Mouse (Mus musculus): ENCODE results near the gene Flrt2. TPM values are rescaled to one million over a fixed set of nuclear protein-coding genes. Genes with fewer than 3 reads are reported as not detected.
A peak's percentile ranks its signal among the peaks of the same experiment; 100 is the strongest.

The Flrt2 gene
- total RNA-seq, 2 experiments from 2014 or later, result 4.5 to 9.1 TPM

- H3K4me3 ChIP-seq, result peak overlapping the region; percentile 73
- no peak for TF ChIP-seq CTCF (IDR thresholded peaks at IDR 0.05)
- DNase-seq, result peak; percentile 78
- peak overlapping the region; percentile 90 for H3K27ac ChIP-seq
- intact Hi-C loops (cut with DNase I), result loop anchor here (5.0 kb wide), 1 partner anchor 42 kb away; no protein-coding TSS in a partner anchor
These were observed 3.2 kb downstream of the Flrt2 start for GRCm38 (mm10) chr12:95694991-95695833.

- peak; percentile 38; the same call in 1 of the 2 replicates for TF ChIP-seq CTCF (IDR thresholded peaks at IDR 0.05)
- no peak for DNase-seq
- peak overlapping the region; percentile 73 for H3K4me3 ChIP-seq
- intact Hi-C loops (cut with DNase I), result loop anchor here (5.0 kb wide), 1 partner anchor 41 kb away; no protein-coding TSS in a partner anchor
- peak overlapping the region; percentile 90 for H3K27ac ChIP-seq
These were observed 4.0 kb downstream of the Flrt2 start for GRCm38 (mm10) chr12:95695834-95696521.

GRCm38 (mm10) chr12:95696522-95697025, 4.5 kb downstream of the Flrt2 start:
- Histone ChIP-seq H3K27ac (peak overlapping the region; percentile 90), H3K4me3 (peak overlapping the region; percentile 73)
- DNase-seq, result no peak
- no peak for TF ChIP-seq CTCF (IDR thresholded peaks at IDR 0.05)
- intact Hi-C loops (cut with DNase I), result loop anchor here (5.0 kb wide), 1 partner anchor 41 kb away; no protein-coding TSS in a partner anchor

GRCm38 (mm10) chr12:95698556-95698955, 6.5 kb downstream of the Flrt2 start:
- DNase-seq, result no peak
- Histone ChIP-seq H3K4me3 (peak overlapping the region; percentile 73), H3K27ac (peak overlapping the region; percentile 32)
- intact Hi-C loops (cut with DNase I), result loop anchor here (5.0 kb wide), 1 partner anchor 39 kb away; no protein-coding TSS in a partner anchor
- peak; percentile 56 for TF ChIP-seq CTCF (IDR thresholded peaks at IDR 0.05)

GRCm38 (mm10) chr12:95700746-95701145, 8.7 kb downstream of the Flrt2 start:
- peak overlapping the region; percentile 91 for H3K27ac ChIP-seq
- no peak for TF ChIP-seq CTCF (IDR thresholded peaks at IDR 0.05)
- DNase-seq, result peak; percentile 85
- peak overlapping the region; percentile 48 for H3K4me3 ChIP-seq
- intact Hi-C loops (cut with DNase I), result no loop called here

GRCm38 (mm10) chr12:95701580-95701979, 9.6 kb downstream of the Flrt2 start:
- no peak overlapping the region for H3K4me3 ChIP-seq
- DNase-seq, result no peak
- intact Hi-C loops (cut with DNase I), result no loop called here
- peak overlapping the region; percentile 91 for H3K27ac ChIP-seq
- TF ChIP-seq CTCF (IDR thresholded peaks at IDR 0.05), result no peak

GRCm38 (mm10) chr12:95705006-95705405, 13.0 kb downstream of the Flrt2 start:
- H3K27ac ChIP-seq, result no peak overlapping the region
- no peak for DNase-seq
- intact Hi-C loops (cut with DNase I), result no loop called here
- no peak for TF ChIP-seq CTCF (IDR thresholded peaks at IDR 0.05)
- no peak overlapping the region for H3K4me3 ChIP-seq

GRCm38 (mm10) chr12:95723265-95723664, 31.2 kb downstream of the Flrt2 start:
- DNase-seq, result peak; percentile 22
- Histone ChIP-seq H3K4me3 (no peak overlapping the region), H3K27ac (no peak overlapping the region)
- TF ChIP-seq CTCF (IDR thresholded peaks at IDR 0.05), result peak; percentile 51
- intact Hi-C loops (cut with DNase I), result no loop called here

- no peak overlapping the region for H3K4me3 ChIP-seq
- intact Hi-C loops (cut with DNase I), result no loop called here
- DNase-seq, result no peak
- TF ChIP-seq CTCF (IDR thresholded peaks at IDR 0.05), result no peak
- H3K27ac ChIP-seq, result peak overlapping the region; percentile 62
These were observed 42.0 kb downstream of the Flrt2 start for GRCm38 (mm10) chr12:95734075-95734474.

- no peak for DNase-seq
- Histone ChIP-seq H3K27ac (peak overlapping the region; percentile 64), H3K4me3 (peak overlapping the region; percentile 58)
- intact Hi-C loops (cut with DNase I), result loop anchor here (5.0 kb wide), 1 partner anchor 40 kb away; no protein-coding TSS in a partner anchor
- TF ChIP-seq CTCF (IDR thresholded peaks at IDR 0.05), result no peak
These were observed 45.5 kb downstream of the Flrt2 start for GRCm38 (mm10) chr12:95737571-95737970.

- peak overlapping the region; percentile 64 for H3K27ac ChIP-seq
- TF ChIP-seq CTCF (IDR thresholded peaks at IDR 0.05), result no peak
- peak; percentile 37 for DNase-seq
These were observed 46.0 kb downstream of the Flrt2 start for GRCm38 (mm10) chr12:95738031-95738430.

GRCm38 (mm10) chr12:95738491-95739135, 46.6 kb downstream of the Flrt2 start:
- Histone ChIP-seq H3K27ac (peak overlapping the region; percentile 64; the same call in 1 of the 2 replicates), H3K4me3 (peak overlapping the region; percentile 58)
- intact Hi-C loops (cut with DNase I), result loop anchor here (5.0 kb wide), 1 partner anchor 41 kb away; no protein-coding TSS in a partner anchor
- no peak for DNase-seq
- no peak for TF ChIP-seq CTCF (IDR thresholded peaks at IDR 0.05)

More at GRCm38 (mm10) chr12:95738031-95738430, 46.0 kb downstream of the Flrt2 start:
- intact Hi-C loops (cut with DNase I), result loop anchor here (5.0 kb wide), 1 partner anchor 41 kb away; no protein-coding TSS in a partner anchor
- H3K4me3 ChIP-seq, result peak overlapping the region; percentile 58

Data from gastrocnemius, adult 2 months (tissue).